Mouse (Mus musculus): ENCODE results near the gene Hesx1.
"Not testable (repeated sequence)": the region's sequence is repeated elsewhere in the genome, so short reads cannot be mapped to it uniquely, and the experiment has no call there.

The Hesx1 gene

GRCm38 (mm10) chr14:26994211-26994741 lies at the start of gene Hesx1:
Hesx1 (plus strand) TSS chr14:26994416.
- peak in 1 of 2 experiments; percentile 2 for DNase-seq (ENCODE audit: low spot score in 2 of 2)

GRCm38 (mm10) chr14:26956139-26956538 lies 38.1 kb upstream of the Hesx1 start:
- DNase-seq (ENCODE audit: low spot score in 2 of 2): not testable (repeated sequence)

GRCm38 (mm10) chr14:26960518-26960917 lies 33.7 kb upstream of the Hesx1 start:
- no peak for DNase-seq (ENCODE audit: low spot score in 2 of 2)

- no peak for DNase-seq (ENCODE audit: low spot score in 2 of 2)
Measured at GRCm38 (mm10) chr14:26969164-26969563, 25.1 kb upstream of the Hesx1 start.

- DNase-seq (ENCODE audit: low spot score in 2 of 2): peak; percentile 47 to 67
Measured at GRCm38 (mm10) chr14:26969856-26970407, 24.3 kb upstream of the Hesx1 start.

- DNase-seq (ENCODE audit: low spot score in 2 of 2): peak; percentile 93 to 96
Measured at GRCm38 (mm10) chr14:26970439-26970932, 23.7 kb upstream of the Hesx1 start.

- DNase-seq (ENCODE audit: low spot score in 2 of 2): no peak
Measured at GRCm38 (mm10) chr14:26971106-26971789, 23.0 kb upstream of the Hesx1 start, which contains the start of gene Appl1. Appl1 (minus strand) TSS chr14:26971232.

- DNase-seq (ENCODE audit: low spot score in 2 of 2): no peak
Measured at GRCm38 (mm10) chr14:26973089-26973488, 21.1 kb upstream of the Hesx1 start.

GRCm38 (mm10) chr14:26975490-26975889 lies 18.7 kb upstream of the Hesx1 start:
- no peak for DNase-seq (ENCODE audit: low spot score in 2 of 2)

GRCm38 (mm10) chr14:26976212-26976611 lies 18.0 kb upstream of the Hesx1 start:
- no peak for DNase-seq (ENCODE audit: low spot score in 2 of 2)

GRCm38 (mm10) chr14:26977500-26977899 lies 16.7 kb upstream of the Hesx1 start:
- no peak for DNase-seq (ENCODE audit: low spot score in 2 of 2)

GRCm38 (mm10) chr14:26979808-26980207 lies 14.4 kb upstream of the Hesx1 start:
- no peak for DNase-seq (ENCODE audit: low spot score in 2 of 2)

GRCm38 (mm10) chr14:26981021-26981420 lies 13.2 kb upstream of the Hesx1 start:
- no peak for DNase-seq (ENCODE audit: low spot score in 2 of 2)

- no peak for DNase-seq (ENCODE audit: low spot score in 2 of 2)
Measured at GRCm38 (mm10) chr14:26981494-26982149, 12.6 kb upstream of the Hesx1 start.

- DNase-seq (ENCODE audit: low spot score in 2 of 2): no peak
Measured at GRCm38 (mm10) chr14:26982150-26982530, 12.1 kb upstream of the Hesx1 start.

GRCm38 (mm10) chr14:26988694-26989093 lies 5.5 kb upstream of the Hesx1 start:
- no peak for DNase-seq (ENCODE audit: low spot score in 2 of 2)

GRCm38 (mm10) chr14:26991622-26992021 lies 2.6 kb upstream of the Hesx1 start:
- DNase-seq (ENCODE audit: low spot score in 2 of 2): no peak

- no peak for DNase-seq (ENCODE audit: low spot score in 2 of 2)
Measured at GRCm38 (mm10) chr14:26993427-26993826, 789 bp upstream of the Hesx1 start.

- DNase-seq (ENCODE audit: low spot score in 2 of 2): no peak
Measured at GRCm38 (mm10) chr14:26996257-26996656, 2.0 kb downstream of the Hesx1 start.

GRCm38 (mm10) chr14:27000386-27000785 lies 6.2 kb downstream of the Hesx1 start:
- no peak for DNase-seq (ENCODE audit: low spot score in 2 of 2)

GRCm38 (mm10) chr14:27004906-27005305 lies 10.7 kb downstream of the Hesx1 start:
- DNase-seq (ENCODE audit: low spot score in 2 of 2): no peak

GRCm38 (mm10) chr14:27005937-27006336 lies 11.7 kb downstream of the Hesx1 start:
- no peak for DNase-seq (ENCODE audit: low spot score in 2 of 2)

- no peak for DNase-seq (ENCODE audit: low spot score in 2 of 2)
Measured at GRCm38 (mm10) chr14:27011561-27011960, 17.3 kb downstream of the Hesx1 start.

All from frontal cortex, postnatal 25 days (tissue).